Mouse (Mus musculus) intestine, embryonic 16.5 days (tissue): ENCODE measurements around the gene Jade1. TPM values are rescaled to one million over a fixed set of nuclear protein-coding genes. Genes with fewer than 3 reads are reported as not detected.

Source experiments
- ATAC-seq: fragments of 200-750 bp; cut with Nextera tagmentation; 2 replicates; pipeline ENCODE4 v1.8.0; 2017; ENCODE audit warnings: moderate TSS enrichment, moderate library complexity
- H3K27ac ChIP-seq: fragments of 300-500 bp; sonication (generic); 2 replicates; pipeline ENCODE4 v1.5.1; 2014; ENCODE audit warnings: mild to moderate bottlenecking, low read length
- H3K27me3 ChIP-seq: fragments of 300-500 bp; sonication (generic); replicated peaks from 2 replicates; pipeline ENCODE4 v1.6.1; 2014; ENCODE audit warnings: low read length, control low read depth, mixed read lengths; ENCODE audit not compliant: control insufficient read depth, insufficient read depth
- H3K36me3 ChIP-seq: fragments of 300-500 bp; sonication (generic); 2 replicates; pipeline ENCODE4 v1.6.1; 2014; ENCODE audit warnings: low read length, control low read depth; ENCODE audit not compliant: control insufficient read depth, insufficient read depth
- H3K4me1 ChIP-seq: fragments of 300-500 bp; sonication (generic); 2 replicates; pipeline ENCODE4 v1.6.1; 2014; ENCODE audit warnings: low read length, control low read depth, mixed read lengths; ENCODE audit not compliant: control insufficient read depth, insufficient read depth
- H3K4me2 ChIP-seq: fragments of 300-500 bp; sonication (generic); 2 replicates; pipeline ENCODE4 v1.6.1; 2014; ENCODE audit warnings: low read depth, low read length, control low read depth
- H3K4me3 ChIP-seq: fragments of 300-500 bp; sonication (generic); 2 replicates; pipeline ENCODE4 v1.5.1; 2014; ENCODE audit warnings: mild to moderate bottlenecking, low read length
- H3K9ac ChIP-seq: fragments of 300-500 bp; sonication (generic); 2 replicates; pipeline ENCODE4 v1.6.1; 2014; ENCODE audit warnings: low read depth, low read length
- H3K9me3 ChIP-seq: fragments of 300-500 bp; sonication (generic); 2 replicates; pipeline ENCODE4 v1.6.1; 2016; ENCODE audit warnings: low read length, control low read depth; ENCODE audit not compliant: control insufficient read depth
- WGBS: fragments of 180-500 bp; shearing (Covaris S2); extraction: QIAGEN DNeasy Blood & Tissue Kit; methylation state at CpG from one replicate; pipeline ENCODE4 v1.1.7; 2014; 5-methylcytosine and 5-hydroxymethylcytosine counted together
- polyA plus RNA-seq: library from polyadenylated mRNA; unstranded; fragments of >200 nt; fragmentation: Nextera tagmentation; extraction: Ambion mirVana; gene quantifications from 2 replicates; pipeline ENCODE4 v1.2.1, GENCODE M21; 2015

Jade1 gene
- polyA plus RNA-seq, 1 experiment from 2014 or later, result 14.8 TPM

GRCm38 (mm10) chr3:41588495-41588894, 33.0 kb downstream of the Jade1 start:
- Histone ChIP-seq H3K4me1 (peaks cover 36% of the 10 kb centered on the region), H3K9ac (no peak overlapping the region; the same call in 1 of the 2 replicates), H3K36me3 (0 out of 2 replicates have a peak, but pooled peaks cover 2% of the 10 kb centered on the region), H3K9me3 (no peaks in the 10 kb centered on the region), H3K27me3 (no peaks in the 10 kb centered on the region), H3K27ac (peak overlapping the region; percentile 84), H3K4me3 (no peak overlapping the region), H3K4me2 (peak overlapping the region; percentile 20)
- ATAC-seq, result peak; percentile 46
- WGBS, result 67% methylated on average over 8 of the region's 8 CpGs

DNA sequence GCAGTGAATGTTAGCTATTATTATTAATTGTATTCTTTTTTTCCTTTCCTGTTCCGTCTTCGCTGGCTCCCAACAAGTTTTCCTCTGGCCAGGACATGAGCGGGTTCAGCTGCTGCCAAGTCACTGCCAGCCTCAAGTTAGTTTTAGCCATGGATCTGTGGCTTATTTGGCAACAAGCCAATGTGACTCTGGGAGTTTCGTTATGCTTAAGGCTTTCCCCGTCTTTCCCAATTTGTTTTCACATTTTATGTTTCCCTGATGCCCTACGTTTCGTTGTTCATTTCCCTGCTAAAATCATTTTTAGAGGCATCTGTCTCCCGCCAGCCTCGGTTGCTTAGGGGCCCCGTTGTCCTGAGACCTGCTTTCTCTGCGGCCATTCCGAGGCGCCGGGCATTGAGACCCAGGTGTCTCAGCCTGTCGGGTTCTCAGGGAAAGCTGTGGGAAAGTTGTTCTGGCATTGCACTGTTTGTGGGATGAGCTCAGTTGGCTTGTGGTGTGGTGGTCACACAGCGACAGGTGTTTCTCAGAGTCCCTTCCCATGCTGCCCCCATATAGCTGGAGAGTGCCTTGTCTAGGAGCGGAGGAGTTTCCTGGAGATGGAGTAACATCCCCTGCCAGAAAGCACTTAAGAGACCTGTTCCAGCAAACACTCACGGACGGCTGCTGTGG, 33.8 kb downstream of the Jade1 start:
- 77% methylated on average over 19 of the region's 19 CpGs for WGBS
- 0 out of 2 replicates have a peak overlapping the region, but pooled peaks have one; percentile 45 for H3K27ac ChIP-seq
- H3K4me1 ChIP-seq, result peaks cover 36% of the 10 kb centered on the region
- no peak overlapping the region for H3K4me3 ChIP-seq
- peak overlapping the region; percentile 21 for H3K9ac ChIP-seq
- peaks cover 2% of the 10 kb centered on the region; the same call in 1 of the 2 replicates for H3K36me3 ChIP-seq
- no peak overlapping the region for H3K4me2 ChIP-seq
- H3K27me3 ChIP-seq, result no peaks in the 10 kb centered on the region
- no peak for ATAC-seq
- no peaks in the 10 kb centered on the region for H3K9me3 ChIP-seq

DNA sequence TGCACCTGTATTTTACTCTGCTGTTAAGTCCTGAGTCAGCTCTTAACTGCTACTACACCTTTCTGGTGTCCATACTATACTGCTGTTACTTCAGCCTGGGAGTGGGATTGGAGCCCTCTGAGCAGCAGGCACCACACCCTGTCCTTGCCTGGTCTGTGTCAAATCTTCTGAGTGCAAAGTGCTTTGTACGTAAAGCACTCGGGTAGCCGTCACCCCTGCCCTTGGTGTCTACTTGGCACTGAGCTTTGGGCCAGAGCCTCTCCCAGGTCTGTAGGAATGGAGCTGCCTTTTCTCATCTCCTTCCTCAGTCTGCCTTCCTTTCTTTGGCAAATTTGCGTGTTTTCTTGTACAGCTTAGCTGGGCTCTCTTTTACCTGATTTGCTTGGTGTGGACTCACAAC, 34.5 kb downstream of the Jade1 start:
- Histone ChIP-seq H3K4me3 (no peak overlapping the region), H3K27ac (peak overlapping the region; percentile 45; the same call in 1 of the 2 replicates), H3K9me3 (no peaks in the 10 kb centered on the region), H3K27me3 (no peaks in the 10 kb centered on the region), H3K9ac (no peak overlapping the region), H3K4me2 (no peak overlapping the region), H3K4me1 (peaks cover 39% of the 10 kb centered on the region), H3K36me3 (peaks cover 2% of the 10 kb centered on the region; the same call in 1 of the 2 replicates)
- 74% methylated on average over 4 of the region's 4 CpGs for WGBS
- no peak for ATAC-seq

DNA sequence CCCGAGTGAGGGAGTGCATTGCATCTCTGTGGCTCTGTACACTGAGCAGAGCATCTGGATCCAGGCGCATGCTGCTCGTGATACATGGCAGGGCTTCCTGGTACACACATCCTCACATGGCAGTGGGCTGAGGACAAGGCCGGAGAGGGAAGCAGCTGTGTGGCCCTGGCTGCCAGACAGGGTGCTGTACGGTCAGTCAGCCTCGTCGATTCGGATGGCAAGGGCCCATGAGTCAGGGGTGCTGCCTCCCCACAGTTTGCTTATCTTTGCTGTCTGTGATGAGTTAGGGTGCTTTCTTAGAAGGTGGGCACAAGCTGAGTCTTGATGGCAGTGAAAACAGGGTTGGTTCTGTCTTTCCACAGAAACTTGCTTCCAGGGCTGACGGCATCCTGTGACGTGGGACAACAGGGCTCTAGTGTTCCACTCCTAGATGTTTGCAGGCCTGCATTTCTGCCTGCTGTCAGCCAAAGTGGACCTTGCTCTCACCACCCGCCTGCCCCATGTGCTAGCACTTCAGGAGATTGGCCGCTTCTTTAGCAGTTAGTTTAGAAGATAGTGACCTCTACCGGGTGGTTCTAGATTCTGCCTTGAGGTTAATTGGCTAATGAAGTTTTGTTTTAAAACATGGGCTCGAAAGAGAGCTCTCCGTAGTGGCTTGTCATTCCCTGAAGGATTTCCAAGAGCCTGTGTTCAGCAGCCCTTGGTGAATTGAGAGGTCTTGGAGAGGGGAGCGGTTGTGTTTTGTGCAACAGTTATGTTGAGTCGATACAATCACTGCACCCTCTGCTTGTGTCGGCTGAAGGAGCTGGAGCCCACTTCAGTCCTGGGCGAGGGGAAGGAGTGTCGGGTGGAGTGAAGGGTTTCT, 35.4 kb downstream of the Jade1 start:
- no peak overlapping the region for H3K4me3 ChIP-seq
- ATAC-seq, result peak; percentile 52
- no peaks in the 10 kb centered on the region for H3K27me3 ChIP-seq
- peaks cover 2% of the 10 kb centered on the region; the same call in 1 of the 2 replicates for H3K36me3 ChIP-seq
- WGBS, result 76% methylated on average over 20 of the region's 20 CpGs
- H3K27ac ChIP-seq, result peak overlapping the region; percentile 45; the same call in 1 of the 2 replicates
- no peak overlapping the region for H3K4me2 ChIP-seq
- H3K9ac ChIP-seq, result no peak overlapping the region
- H3K4me1 ChIP-seq, result peaks cover 39% of the 10 kb centered on the region
- no peaks in the 10 kb centered on the region for H3K9me3 ChIP-seq

GRCm38 (mm10) chr3:41591651-41592170, 36.2 kb downstream of the Jade1 start:
- Histone ChIP-seq H3K27ac (no peak overlapping the region), H3K9me3 (no peaks in the 10 kb centered on the region), H3K9ac (no peak overlapping the region), H3K4me1 (peaks cover 36% of the 10 kb centered on the region), H3K4me3 (no peak overlapping the region), H3K4me2 (no peak overlapping the region), H3K27me3 (no peaks in the 10 kb centered on the region), H3K36me3 (peaks cover 2% of the 10 kb centered on the region; the same call in 1 of the 2 replicates)
- 90% methylated on average over 14 of the region's 14 CpGs for WGBS
- ATAC-seq, result no peak

DNA sequence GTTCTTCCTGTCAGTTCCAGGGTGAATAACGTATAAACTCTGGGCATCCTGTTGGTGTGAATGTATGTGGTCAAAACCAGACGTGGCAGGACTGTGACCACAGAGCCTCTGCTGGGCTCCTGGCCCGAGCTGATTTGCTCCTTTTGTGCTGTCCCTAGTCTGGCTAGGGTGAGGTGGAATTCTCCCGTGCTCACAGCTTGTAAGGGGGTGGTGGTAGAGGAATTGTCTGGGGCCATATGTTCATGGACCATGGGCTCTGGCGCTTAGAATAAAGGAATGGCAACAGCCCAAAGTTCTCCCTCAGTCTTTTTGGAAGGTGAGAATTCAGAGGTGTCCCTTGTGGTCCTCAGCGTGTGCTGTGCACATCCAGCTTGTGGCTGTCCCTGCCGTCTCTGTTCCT, 37.3 kb downstream of the Jade1 start:
- no peaks in the 10 kb centered on the region for H3K9me3 ChIP-seq
- H3K4me1 ChIP-seq, result peaks cover 25% of the 10 kb centered on the region
- no peak for ATAC-seq
- WGBS, result 84% methylated on average over 7 of the region's 7 CpGs
- no peak overlapping the region for H3K4me2 ChIP-seq
- H3K4me3 ChIP-seq, result no peak overlapping the region
- H3K27me3 ChIP-seq, result no peaks in the 10 kb centered on the region
- no peak overlapping the region for H3K27ac ChIP-seq
- no peak overlapping the region for H3K9ac ChIP-seq
- peaks cover 3% of the 10 kb centered on the region for H3K36me3 ChIP-seq

- Histone ChIP-seq H3K27me3 (no peaks in the 10 kb centered on the region), H3K9me3 (no peaks in the 10 kb centered on the region), H3K4me3 (no peak overlapping the region), H3K27ac (peak overlapping the region; percentile 74), H3K9ac (no peak overlapping the region), H3K36me3 (peaks cover 5% of the 10 kb centered on the region), H3K4me2 (no peak overlapping the region), H3K4me1 (peaks cover 15% of the 10 kb centered on the region)
- 70% methylated on average over 9 of the region's 9 CpGs for WGBS
- ATAC-seq, result peak; percentile 82
Measured at GRCm38 (mm10) chr3:41594097-41594879, 38.8 kb downstream of the Jade1 start.

- WGBS, result over 99% methylated on average over 4 of the region's 4 CpGs
- peaks cover 3% of the 10 kb centered on the region for H3K36me3 ChIP-seq
Measured at GRCm38 (mm10) chr3:41595010-41595409, 39.5 kb downstream of the Jade1 start.

More at GRCm38 (mm10) chr3:41595010-41595409, 39.5 kb downstream of the Jade1 start:
- Histone ChIP-seq H3K4me3 (no peak overlapping the region), H3K9ac (no peak overlapping the region), H3K9me3 (no peaks in the 10 kb centered on the region), H3K27me3 (no peaks in the 10 kb centered on the region), H3K27ac (0 out of 2 replicates have a peak overlapping the region, but pooled peaks have one; percentile 29), H3K4me1 (peaks cover 9% of the 10 kb centered on the region), H3K4me2 (no peak overlapping the region)
- ATAC-seq, result no peak
